Mouse (Mus musculus) frontal cortex, postnatal 10 days (tissue): ENCODE measurements around the gene Msh2.

ENCODE experiments used
- DNase-seq, 2 experiments: peaks; one replicate each; pipeline ENCODE4 v3.0.0; 2022; ENCODE audit warnings: low spot score in 2 of 2, mixed read lengths in 1 of 2

Msh2 gene

DNA sequence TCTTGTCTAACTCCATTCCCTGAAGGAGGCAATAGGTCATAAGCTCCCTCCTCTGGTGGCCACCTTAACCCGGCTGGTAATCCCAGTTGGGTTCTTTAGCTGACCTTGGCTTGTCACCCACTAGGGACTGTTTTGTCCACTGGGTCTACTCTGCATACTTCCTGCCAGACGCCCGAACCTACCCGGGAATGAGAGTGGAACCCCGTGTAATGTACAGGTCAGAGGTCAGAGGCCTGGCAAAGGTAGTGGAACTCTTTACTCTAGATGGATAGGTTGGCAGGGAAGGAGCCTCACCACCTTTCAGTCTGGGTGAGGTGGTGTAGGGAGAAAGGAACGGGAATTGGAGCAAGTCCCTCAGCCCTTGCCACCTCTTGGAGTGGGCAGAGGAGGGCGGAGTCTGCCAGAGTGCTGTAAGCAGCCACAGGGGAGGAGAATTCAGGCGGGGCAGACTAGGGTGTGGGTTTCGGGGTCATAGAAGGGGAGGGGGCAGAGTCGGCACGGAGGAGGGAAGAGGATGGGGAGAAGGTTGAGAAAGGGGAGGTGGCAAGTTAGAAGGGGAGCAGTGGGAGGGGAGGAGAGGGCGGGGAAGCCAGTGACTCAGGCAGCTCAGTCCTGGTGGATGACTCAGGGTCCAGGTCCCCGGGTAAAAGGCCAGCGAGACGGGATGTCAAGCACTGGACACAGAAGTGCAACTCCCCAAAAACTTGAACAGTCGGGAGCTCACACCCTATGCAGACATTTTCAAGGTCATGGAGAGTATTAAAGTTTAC, 27.1 kb downstream of the Msh2 start:
- DNase-seq = no peak

DNA sequence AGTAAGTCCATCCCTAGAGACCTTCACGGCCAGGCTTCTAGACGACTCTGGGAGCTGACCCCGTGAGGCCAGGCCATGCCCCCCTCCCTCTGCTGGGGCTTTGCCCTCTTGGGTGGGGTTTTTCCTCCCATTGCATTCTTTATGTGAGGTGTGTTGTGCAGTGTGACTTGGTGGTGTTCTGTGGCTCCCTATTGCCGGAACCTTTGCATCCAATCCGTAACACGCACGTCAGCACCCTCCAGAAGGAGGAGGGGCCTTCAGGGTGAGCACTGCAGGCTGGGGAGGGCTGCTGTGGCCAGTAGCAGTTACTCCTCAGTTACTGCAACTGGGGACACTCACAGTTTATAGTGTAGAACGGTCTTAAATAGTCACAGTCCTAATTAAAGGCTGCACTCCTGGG, 28.0 kb downstream of the Msh2 start:
- no peak for DNase-seq

DNA sequence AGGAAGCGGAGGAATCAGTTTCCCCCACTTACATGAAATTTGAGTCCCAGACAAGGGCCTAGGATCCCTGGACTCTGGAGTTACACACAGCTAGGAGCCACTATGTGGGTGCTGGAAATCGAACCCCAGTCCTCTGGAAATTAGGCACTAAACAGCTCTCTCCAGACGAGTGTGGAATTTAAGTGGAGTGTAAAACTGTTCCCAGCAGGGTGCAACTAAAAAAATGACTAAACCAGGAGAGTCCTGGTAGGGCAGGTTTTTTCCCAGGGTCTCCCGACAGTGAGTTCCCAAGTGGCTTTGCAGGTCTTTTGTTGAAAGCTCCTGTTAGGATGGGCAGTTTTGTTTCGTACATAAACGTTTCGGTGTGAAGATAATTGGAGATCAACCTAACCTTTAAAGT, 52.6 kb downstream of the Msh2 start:
- no peak for DNase-seq

GRCm38 (mm10) chr17:87726489-87727356, 54.6 kb downstream of the Msh2 start:
- DNase-seq = no peak

GRCm38 (mm10) chr17:87731962-87732361, 59.8 kb downstream of the Msh2 start:
- no peak for DNase-seq

GRCm38 (mm10) chr17:87734471-87734870, 62.3 kb downstream of the Msh2 start:
- DNase-seq = no peak

DNA sequence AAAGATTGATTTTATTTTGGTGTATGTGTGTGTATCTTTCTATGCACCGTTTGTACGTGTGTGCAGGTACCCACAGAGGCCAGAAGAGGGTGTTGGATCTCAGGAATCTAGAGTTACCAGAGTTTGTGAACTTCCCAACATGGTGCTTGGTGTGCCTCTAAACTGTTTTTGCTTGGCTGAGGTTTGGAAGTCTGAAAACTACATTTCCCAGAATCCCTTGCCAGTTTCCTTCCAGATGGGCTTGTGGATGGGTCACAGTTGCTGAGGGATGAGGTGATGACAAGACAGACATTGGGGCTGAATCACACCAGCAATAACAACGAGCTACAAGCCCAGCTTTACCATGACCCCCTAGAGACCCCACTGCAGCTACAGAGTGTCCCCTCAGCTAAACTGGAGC, 65.0 kb downstream of the Msh2 start:
- DNase-seq = no peak

DNA sequence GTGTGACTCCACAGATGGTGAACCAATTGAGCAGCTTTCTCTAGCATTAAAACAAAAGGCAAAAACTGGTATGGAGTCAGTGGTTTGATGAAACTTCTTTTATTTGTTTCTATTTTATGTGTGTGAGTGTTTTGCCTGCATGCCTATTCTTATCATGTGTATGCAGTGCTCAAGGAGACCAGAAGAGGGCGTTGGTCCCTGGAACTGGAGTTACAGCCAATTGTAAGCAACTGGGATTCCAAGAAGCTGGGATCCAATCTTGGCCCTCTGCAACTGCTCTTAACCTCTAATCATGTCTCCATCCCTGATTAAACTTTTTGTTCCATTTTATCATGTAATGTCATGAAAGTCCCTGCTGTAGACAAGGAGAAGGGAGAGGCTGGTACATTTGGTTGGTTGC, 67.7 kb downstream of the Msh2 start:
- no peak for DNase-seq

DNA sequence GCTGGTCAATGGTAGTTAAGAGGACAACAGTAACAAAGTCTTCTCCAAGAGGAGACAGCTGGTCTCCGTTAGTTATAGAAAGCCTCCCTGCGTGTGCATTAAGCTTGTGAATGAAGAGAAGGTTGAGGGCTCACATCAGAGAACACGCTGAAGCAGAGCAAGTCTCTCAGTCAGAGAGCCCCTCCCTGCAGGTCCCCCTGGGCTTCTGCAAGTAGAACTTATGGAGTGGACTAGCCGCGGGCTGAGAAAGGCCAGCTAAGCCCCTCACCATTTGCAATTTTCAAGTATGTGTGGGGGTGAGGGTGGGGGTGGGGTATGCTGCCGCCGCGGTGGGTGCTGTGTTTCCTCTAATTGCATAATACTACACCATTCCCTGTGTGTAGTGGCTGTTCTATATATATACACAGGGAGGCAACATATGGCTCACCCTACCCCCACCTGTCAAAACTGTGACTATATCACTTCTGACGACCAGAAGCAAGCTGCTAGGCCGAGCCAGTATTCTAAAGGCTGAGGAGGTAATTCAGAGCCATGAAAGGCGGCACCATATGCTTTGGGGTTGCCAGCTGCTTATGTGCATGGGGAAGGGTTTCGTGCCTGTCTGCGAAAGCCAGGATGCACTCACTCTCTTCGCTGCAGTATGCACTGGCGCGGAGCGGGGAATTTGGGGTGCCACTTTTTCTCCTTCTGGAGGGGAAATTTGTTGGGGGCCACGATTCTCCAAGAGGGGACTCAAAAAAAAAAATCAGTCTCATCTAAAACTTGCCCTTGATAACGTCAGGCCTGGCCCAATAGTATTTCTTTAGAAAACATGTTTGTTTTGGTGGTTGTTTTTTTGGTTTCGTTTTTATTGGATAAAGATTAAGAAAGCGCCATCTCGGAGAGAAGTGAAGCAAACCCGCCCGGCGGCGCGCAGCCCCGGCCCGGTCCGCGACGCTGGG, 73.1 kb downstream of the Msh2 start:
- peak; percentile 71 to 81 for DNase-seq

DNA sequence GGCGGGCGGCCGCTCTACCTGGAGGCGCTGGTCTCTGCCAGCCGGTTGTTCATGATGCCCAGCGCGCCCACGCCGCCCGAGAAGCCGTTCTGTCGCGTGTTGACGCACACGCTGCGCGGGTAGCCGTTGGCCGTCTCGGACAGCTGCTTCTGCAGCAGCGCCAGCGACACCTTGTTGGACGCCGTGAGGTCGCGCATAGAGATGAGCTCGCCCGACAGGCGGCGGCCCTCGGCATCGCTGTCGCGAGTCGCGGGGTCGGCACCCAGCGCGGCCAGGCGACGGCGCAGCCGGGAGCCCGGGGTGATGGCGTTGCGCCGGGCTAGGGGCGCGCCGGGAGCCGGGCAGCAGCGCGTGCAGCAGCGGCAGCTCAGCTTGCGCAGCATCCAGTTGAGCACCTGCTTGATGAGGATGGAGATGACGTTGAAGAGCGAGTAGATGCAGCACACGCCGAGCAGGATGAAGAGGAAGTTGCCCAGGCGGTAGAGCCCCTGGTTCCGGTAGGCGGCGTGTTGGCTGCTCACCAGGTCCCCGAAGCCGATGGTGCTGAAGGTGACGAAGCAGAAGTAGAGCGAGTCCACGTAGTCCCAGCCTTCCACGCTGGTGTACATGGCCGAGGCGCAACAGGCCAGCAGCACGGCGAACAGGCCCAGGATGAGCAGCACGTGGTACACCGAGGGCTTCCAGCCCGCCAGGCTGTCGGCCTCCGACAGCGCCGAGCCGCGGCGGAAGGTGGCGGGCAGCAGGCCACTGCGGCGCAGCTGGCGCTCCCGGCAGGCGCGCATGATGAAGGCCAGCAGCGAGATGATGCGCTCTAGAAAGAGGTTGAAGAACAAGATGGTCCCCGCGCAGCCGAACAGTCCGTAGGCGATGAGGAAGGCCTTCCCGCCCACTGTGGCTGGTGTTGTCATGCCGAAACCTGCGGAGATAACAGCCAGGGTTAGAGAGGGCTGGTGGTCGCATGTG, 74.1 kb downstream of the Msh2 start:
- peak; percentile 46 for DNase-seq

DNA sequence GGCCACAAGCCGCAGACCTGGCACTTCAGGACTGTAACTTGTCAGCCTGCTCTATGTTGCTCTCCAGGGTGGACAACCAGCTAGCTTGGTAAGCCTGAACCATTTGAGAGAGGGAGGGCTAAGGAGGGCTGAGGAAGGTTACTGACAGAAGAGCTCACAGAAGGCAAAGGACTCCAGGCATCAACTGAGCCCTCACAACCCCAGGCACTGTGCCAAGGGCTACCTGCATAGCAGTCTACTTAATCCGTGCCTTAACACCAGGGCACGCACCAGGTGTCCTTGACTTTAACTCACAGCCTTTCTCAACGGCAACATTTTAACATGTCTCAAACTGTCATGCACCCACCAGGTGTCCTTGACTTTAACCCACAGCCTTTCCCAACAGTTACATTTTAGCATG, 88.2 kb downstream of the Msh2 start:
- DNase-seq = no peak

DNA sequence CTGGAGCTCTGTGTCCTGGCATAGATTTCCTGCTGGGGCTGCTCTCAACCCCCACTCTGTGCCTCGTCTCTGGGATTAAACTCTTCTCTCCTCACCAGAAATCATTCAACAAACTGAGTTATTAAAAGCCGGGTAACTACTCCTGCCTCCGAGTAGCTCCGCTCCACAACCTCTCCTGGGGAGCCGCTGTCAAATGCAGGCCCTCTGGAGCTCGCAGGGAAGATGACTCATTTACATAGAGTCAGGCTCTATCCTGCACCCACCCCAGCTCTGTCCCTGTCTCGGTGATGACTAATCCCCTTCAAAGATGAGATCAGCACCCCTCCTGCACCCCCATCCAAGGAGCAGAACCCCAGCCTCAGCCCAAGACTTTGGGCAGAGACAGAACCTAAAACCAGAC, 91.0 kb downstream of the Msh2 start:
- no peak for DNase-seq

- no peak for DNase-seq
Measured at GRCm38 (mm10) chr17:87765031-87765430, 92.9 kb downstream of the Msh2 start.

- DNase-seq = no peak
Measured at GRCm38 (mm10) chr17:87766888-87767287, 94.8 kb downstream of the Msh2 start.

- DNase-seq = no peak
Measured at GRCm38 (mm10) chr17:87770766-87771165, 98.6 kb downstream of the Msh2 start.

DNA sequence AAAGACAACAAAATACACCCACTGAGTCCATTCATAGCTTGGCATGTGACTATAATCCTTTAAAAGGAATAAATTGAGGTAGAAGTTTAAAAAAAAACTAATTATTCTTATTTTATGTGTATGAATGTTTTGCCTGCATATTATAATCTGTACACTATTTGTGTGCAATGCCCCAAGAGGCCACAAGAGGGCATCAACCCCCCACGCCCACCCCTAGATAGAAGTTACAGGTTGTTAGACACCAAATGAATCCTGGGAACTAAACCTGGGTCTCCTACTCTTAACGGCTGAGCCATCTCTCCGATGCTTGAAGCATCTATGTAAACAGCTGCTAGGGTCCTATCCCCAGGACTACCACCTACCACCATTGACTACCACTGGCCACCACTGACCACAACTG, 101.0 kb downstream of the Msh2 start:
- no peak for DNase-seq
